Mouse (Mus musculus) hematopoietic stem cell, adult 5-6 weeks (primary cell): ENCODE measurements around the gene Gm38655. TPM values are rescaled to one million over a fixed set of nuclear protein-coding genes. Genes with fewer than 3 reads are reported as not detected.

Experiments
- ATAC-seq, 2 experiments: fragments of 125-278 bp in 1 of 2; replicated peaks in 1 of 2; 2 replicates each; pipeline ENCODE4 v1.8.0; 2016 to 2017; ENCODE audit warnings: inconsistent platforms in 2 of 2, mild to moderate bottlenecking in 2 of 2, moderate number of reproducible peaks in 2 of 2, low read depth in 1 of 2, moderate TSS enrichment in 1 of 2; ENCODE audit not compliant: low FRiP score in 2 of 2, poor library complexity in 2 of 2, severe bottlenecking in 2 of 2, insufficient read depth in 1 of 2, low TSS enrichment in 1 of 2
- total RNA-seq: library from RNA; stranded (forward); fragments of 172-1452, 232-1000 nt; gene quantifications from 2 replicates; pipeline ENCODE4 v1.2.3, GENCODE M21; 2017

Gene Gm38655
- not detected in 2 replicates for total RNA-seq

- ATAC-seq = no peak
Measured at GRCm38 (mm10) chr17:25175411-25175810, at the start of gene Gm38655. TSS of gene Gm38655 (minus strand) at chr17:25175471.

GRCm38 (mm10) chr17:25224586-25225222 is 49.4 kb upstream of the Gm38655 start:
- no peak for ATAC-seq

- ATAC-seq = 0 out of 4 replicates have a peak, but pooled peaks of 1 of the 2 experiments have one; percentile 10
Measured at GRCm38 (mm10) chr17:25222951-25223601, 47.8 kb upstream of the Gm38655 start.

GRCm38 (mm10) chr17:25222504-25222940 is 47.3 kb upstream of the Gm38655 start:
- peak; percentile 76 to 91 for ATAC-seq

GRCm38 (mm10) chr17:25221821-25222503 is 46.7 kb upstream of the Gm38655 start:
- ATAC-seq = peak; percentile 8 to 41; a peak in 2 of 4 replicates

GRCm38 (mm10) chr17:25220746-25221145 is 45.5 kb upstream of the Gm38655 start:
- no peak for ATAC-seq

- ATAC-seq = no peak
Measured at GRCm38 (mm10) chr17:25219492-25220295, 44.4 kb upstream of the Gm38655 start.

GRCm38 (mm10) chr17:25218967-25219366 is 43.7 kb upstream of the Gm38655 start:
- ATAC-seq = no peak

GRCm38 (mm10) chr17:25215431-25215830 is 40.2 kb upstream of the Gm38655 start:
- ATAC-seq = no peak

- ATAC-seq = no peak
Measured at GRCm38 (mm10) chr17:25211705-25212104, 36.4 kb upstream of the Gm38655 start.

GRCm38 (mm10) chr17:25210680-25211466 is 35.6 kb upstream of the Gm38655 start:
- peak; percentile 76 to 78 for ATAC-seq

GRCm38 (mm10) chr17:25210006-25210405 is 34.7 kb upstream of the Gm38655 start:
- ATAC-seq = no peak

GRCm38 (mm10) chr17:25202401-25202800 is 27.1 kb upstream of the Gm38655 start:
- no peak for ATAC-seq

GRCm38 (mm10) chr17:25189091-25189490 is 13.8 kb upstream of the Gm38655 start:
- no peak for ATAC-seq

- 0 out of 4 replicates have a peak, but pooled peaks of 1 of the 2 experiments have one; percentile 8 for ATAC-seq
Measured at GRCm38 (mm10) chr17:25188150-25189031, 13.1 kb upstream of the Gm38655 start, which contains the start of gene Unkl. TSS of gene Unkl (plus strand) at chr17:25188397.

- ATAC-seq = no peak
Measured at GRCm38 (mm10) chr17:25187784-25188149, 12.5 kb upstream of the Gm38655 start.
